Mouse (Mus musculus): ENCODE results near the gene Amn1. TPM values are rescaled to one million over a fixed set of nuclear protein-coding genes. Genes with fewer than 3 reads are reported as not detected.

Amn1 gene
- polyA plus RNA-seq (2012; rRNA removed; ENCODE audit: low replicate concordance): 7.1 and 15.0 TPM in 2 replicates

GRCm38 (mm10) chr6:149188041-149188924 is at the start of gene Amn1:
Amn1 (minus strand) TSS chr6:149188712.

DNA sequence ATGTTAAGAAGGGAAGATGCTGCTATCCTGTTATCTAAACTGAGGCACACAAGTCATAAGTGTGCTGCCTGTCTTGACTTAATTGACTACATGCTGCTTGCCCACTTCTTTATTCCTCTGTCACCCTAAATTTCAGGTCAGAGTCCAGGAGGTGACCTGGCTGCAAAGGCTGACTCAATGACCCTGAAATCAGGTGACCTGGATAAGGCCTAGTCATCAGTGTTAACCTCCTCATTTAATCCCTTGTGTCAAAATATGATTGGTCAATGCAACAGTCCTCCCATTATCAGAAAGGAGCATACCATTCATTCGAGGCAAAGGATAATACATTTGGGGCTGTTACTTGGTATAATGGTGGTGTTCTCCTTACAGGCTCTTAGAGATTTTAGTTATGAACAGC is 49.0 kb downstream of the Amn1 start, which contains the start of gene Etfbkmt:
TSS of gene Etfbkmt (plus strand) at position 379 of the 400 bp plus-strand sequence.

GRCm38 (mm10) chr6:149129870-149130269 is 58.6 kb downstream of the Amn1 start, which contains the start of gene Gm10203:
Gm10203 (plus strand) TSS chr6:149130170.

Other genes starting within 250 kb of the Amn1 start
- 1.9 and 3.9 TPM in 2 replicates for gene Sinhcaf, start 242.2 kb downstream of the Amn1 start, polyA plus RNA-seq (2012; rRNA removed; ENCODE audit: low replicate concordance)
- 3.4 and 12.4 TPM in 2 replicates for gene Dennd5b, start 87.0 kb downstream of the Amn1 start, polyA plus RNA-seq (2012; rRNA removed; ENCODE audit: low replicate concordance)
- not detected in 2 replicates for gene Gm10203, start 58.5 kb downstream of the Amn1 start, polyA plus RNA-seq (2012; rRNA removed; ENCODE audit: low replicate concordance)
- gene Etfbkmt, start 48.9 kb downstream of the Amn1 start, polyA plus RNA-seq (2012; rRNA removed; ENCODE audit: low replicate concordance): 6.6 and 16.5 TPM in 2 replicates
- 11.6 and 14.0 TPM in 2 replicates for gene Resf1, start 120.7 kb upstream of the Amn1 start, polyA plus RNA-seq (2012; rRNA removed; ENCODE audit: low replicate concordance)
- 0.44 and 0.96 TPM in 2 replicates for gene Bicd1, start 220.2 kb upstream of the Amn1 start, polyA plus RNA-seq (2012; rRNA removed; ENCODE audit: low replicate concordance)

Data from mammary gland, adult 2 months (tissue).